Mouse (Mus musculus): Measurements from ENCODE around the gene Tspan9.

Tspan9 gene

GRCm38 (mm10) chr6:128081293-128081692, 62.1 kb downstream of the Tspan9 start:
- in situ Hi-C loops (cut with MboI; ENCODE audit: low sequenced_read_pairs): no loop called here

GRCm38 (mm10) chr6:128079576-128080224, 63.7 kb downstream of the Tspan9 start:
- in situ Hi-C loops (cut with MboI; ENCODE audit: low sequenced_read_pairs): no loop called here

GRCm38 (mm10) chr6:128078508-128078907, 64.9 kb downstream of the Tspan9 start:
- in situ Hi-C loops (cut with MboI; ENCODE audit: low sequenced_read_pairs): no loop called here

- in situ Hi-C loops (cut with MboI; ENCODE audit: low sequenced_read_pairs): no loop called here
Measured at GRCm38 (mm10) chr6:128076104-128077020, 67.0 kb downstream of the Tspan9 start.

- in situ Hi-C loops (cut with MboI; ENCODE audit: low sequenced_read_pairs): no loop called here
Measured at GRCm38 (mm10) chr6:128075453-128076003, 67.9 kb downstream of the Tspan9 start.

- in situ Hi-C loops (cut with MboI; ENCODE audit: low sequenced_read_pairs): no loop called here
Measured at GRCm38 (mm10) chr6:128070921-128071558, 72.4 kb downstream of the Tspan9 start.

GRCm38 (mm10) chr6:128070072-128070872, 73.1 kb downstream of the Tspan9 start:
- in situ Hi-C loops (cut with MboI; ENCODE audit: low sequenced_read_pairs): no loop called here

- in situ Hi-C loops (cut with MboI; ENCODE audit: low sequenced_read_pairs): no loop called here
Measured at GRCm38 (mm10) chr6:128068144-128068543, 75.2 kb downstream of the Tspan9 start.

- in situ Hi-C loops (cut with MboI; ENCODE audit: low sequenced_read_pairs): no loop called here
Measured at GRCm38 (mm10) chr6:128065982-128066381, 77.4 kb downstream of the Tspan9 start.

GRCm38 (mm10) chr6:128063501-128063900, 79.9 kb downstream of the Tspan9 start:
- in situ Hi-C loops (cut with MboI; ENCODE audit: low sequenced_read_pairs): no loop called here

GRCm38 (mm10) chr6:128062784-128063183, 80.6 kb downstream of the Tspan9 start:
- in situ Hi-C loops (cut with MboI; ENCODE audit: low sequenced_read_pairs): no loop called here

- in situ Hi-C loops (cut with MboI; ENCODE audit: low sequenced_read_pairs): no loop called here
Measured at GRCm38 (mm10) chr6:128062216-128062615, 81.2 kb downstream of the Tspan9 start.

- in situ Hi-C loops (cut with MboI; ENCODE audit: low sequenced_read_pairs): no loop called here
Measured at GRCm38 (mm10) chr6:128061342-128061741, 82.1 kb downstream of the Tspan9 start.

- in situ Hi-C loops (cut with MboI; ENCODE audit: low sequenced_read_pairs): no loop called here
Measured at GRCm38 (mm10) chr6:128058570-128058969, 84.8 kb downstream of the Tspan9 start.

- in situ Hi-C loops (cut with MboI; ENCODE audit: low sequenced_read_pairs): no loop called here
Measured at GRCm38 (mm10) chr6:128058157-128058556, 85.2 kb downstream of the Tspan9 start.

GRCm38 (mm10) chr6:128053000-128053732, 90.2 kb downstream of the Tspan9 start:
- in situ Hi-C loops (cut with MboI; ENCODE audit: low sequenced_read_pairs): no loop called here

GRCm38 (mm10) chr6:128047671-128048070, 95.7 kb downstream of the Tspan9 start:
- in situ Hi-C loops (cut with MboI; ENCODE audit: low sequenced_read_pairs): no loop called here

- in situ Hi-C loops (cut with MboI; ENCODE audit: low sequenced_read_pairs): no loop called here
Measured at GRCm38 (mm10) chr6:128047239-128047638, 96.2 kb downstream of the Tspan9 start.

- in situ Hi-C loops (cut with MboI; ENCODE audit: low sequenced_read_pairs): no loop called here
Measured at GRCm38 (mm10) chr6:128046799-128047198, 96.6 kb downstream of the Tspan9 start.

GRCm38 (mm10) chr6:128044691-128045090, 98.7 kb downstream of the Tspan9 start:
- in situ Hi-C loops (cut with MboI; ENCODE audit: low sequenced_read_pairs): no loop called here

All from CH12F3 (cell line).